Mouse (Mus musculus) right cerebral cortex, postnatal 25 days (tissue): ENCODE data around the gene Ift88.
"Not testable (repeated sequence)": the region's sequence is repeated elsewhere in the genome, so short reads cannot be mapped to it uniquely, and the experiment has no call there.

Experiments
- DNase-seq: peaks from one replicate; pipeline ENCODE4 v3.0.0; 2022

Ift88 gene

DNA sequence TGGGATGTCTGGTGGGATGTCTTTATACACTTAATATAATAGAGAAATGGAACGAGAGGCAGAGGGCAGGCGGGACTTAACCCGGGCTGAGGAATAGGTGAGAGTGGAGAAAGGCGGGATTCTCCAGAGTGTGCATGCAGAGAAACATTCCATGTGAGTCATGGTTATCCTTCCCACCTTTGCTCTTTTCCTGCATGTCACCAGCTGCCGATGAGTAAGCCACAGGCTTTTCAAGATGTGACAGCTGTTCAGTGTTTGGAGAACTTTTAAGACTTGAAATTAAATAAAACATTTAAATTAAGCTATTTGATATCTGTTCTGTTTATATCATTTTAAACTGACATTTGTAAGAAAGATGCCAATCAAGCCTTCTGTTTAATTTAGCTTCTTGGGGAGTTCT lies 36.0 kb downstream of the Ift88 start:
- no peak for DNase-seq

- DNase-seq: not testable (repeated sequence)
These were observed 36.5 kb downstream of the Ift88 start for GRCm38 (mm10) chr14:57460326-57460725.

GRCm38 (mm10) chr14:57462871-57463270 lies 39.0 kb downstream of the Ift88 start:
- no peak for DNase-seq

DNA sequence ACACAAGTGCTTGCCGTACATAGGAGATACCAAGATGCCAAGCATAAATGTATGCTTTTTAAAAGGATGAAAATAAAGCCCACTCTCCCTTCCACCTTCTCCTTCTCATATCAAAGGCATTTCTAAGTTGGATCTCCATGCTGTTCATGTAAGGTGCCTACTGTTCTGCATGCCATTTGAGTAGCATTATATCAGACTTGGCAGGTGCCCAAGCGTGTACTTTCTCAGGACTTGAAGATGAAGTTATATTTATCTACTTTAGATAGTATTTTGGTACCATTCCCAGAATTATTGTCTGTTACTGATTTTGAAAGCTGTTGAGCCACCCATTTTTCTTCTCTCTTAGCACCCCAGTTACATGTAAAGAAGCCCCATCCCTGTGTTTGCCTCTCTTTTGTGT lies 51.2 kb downstream of the Ift88 start:
- DNase-seq: peak; percentile 36

GRCm38 (mm10) chr14:57482262-57482661 lies 58.4 kb downstream of the Ift88 start:
- DNase-seq: no peak

GRCm38 (mm10) chr14:57484183-57484582 lies 60.3 kb downstream of the Ift88 start:
- DNase-seq: no peak

DNA sequence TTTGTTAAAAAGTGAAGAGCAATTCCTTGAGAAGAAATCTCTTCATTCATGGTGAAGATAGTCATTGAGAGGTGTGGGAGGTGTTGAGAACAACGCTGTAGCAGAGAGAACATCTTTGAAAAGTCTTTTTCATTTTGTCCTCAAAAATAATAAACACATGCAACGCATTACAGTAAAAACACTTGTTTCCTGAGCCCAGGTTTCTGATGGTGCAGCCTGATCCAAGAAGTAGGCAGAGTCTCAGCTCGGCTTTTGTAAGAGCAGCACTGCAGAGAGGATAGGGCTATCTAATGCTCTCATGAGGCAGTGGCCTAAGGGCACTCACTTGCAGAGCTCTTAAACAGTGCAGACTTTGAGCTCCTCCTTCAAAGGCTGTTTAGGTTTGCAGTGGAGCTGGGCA lies 65.8 kb downstream of the Ift88 start:
- no peak for DNase-seq

DNA sequence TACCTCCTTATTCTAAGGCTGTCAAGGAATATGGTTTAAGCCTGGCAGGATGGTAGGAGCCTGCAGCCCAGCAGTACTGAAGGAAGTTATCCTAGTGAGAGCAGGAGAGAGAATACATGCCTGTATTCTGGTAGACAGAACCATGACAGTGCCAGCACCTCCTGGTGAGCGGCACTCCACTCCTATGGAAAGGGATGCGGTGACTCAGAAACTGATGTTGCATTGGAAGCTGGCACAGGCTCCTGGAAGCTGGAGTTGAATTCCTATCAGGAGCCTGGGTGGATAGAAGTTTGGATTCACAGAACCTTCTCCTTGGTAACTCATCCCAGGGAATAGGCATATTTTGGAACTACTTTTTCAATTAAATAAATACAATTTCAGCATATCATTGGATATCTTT lies 70.0 kb downstream of the Ift88 start:
- DNase-seq: no peak

- DNase-seq: no peak
These were observed 79.9 kb downstream of the Ift88 start for GRCm38 (mm10) chr14:57503729-57504128.

DNA sequence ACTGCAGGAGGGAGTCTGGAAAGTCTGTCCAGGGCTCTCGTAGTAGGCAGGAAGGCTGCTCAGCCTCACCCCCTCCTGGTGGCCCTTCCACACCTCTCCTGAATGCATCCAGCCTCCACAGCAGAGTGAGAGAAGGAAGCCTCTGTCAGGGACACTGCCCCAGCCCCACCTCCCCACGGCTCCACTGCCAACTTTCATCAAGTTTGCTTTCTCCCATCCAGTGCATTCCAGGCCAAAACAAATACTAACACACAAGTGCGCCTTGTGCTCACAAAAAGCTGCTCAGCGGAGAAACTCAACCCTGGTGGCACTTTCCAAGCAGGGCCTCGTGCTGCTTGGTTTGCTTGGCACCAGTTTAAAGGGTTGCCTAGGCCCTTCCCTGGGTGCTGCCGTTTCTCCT lies 85.7 kb downstream of the Ift88 start:
- no peak for DNase-seq

- DNase-seq: no peak
These were observed 91.4 kb downstream of the Ift88 start for GRCm38 (mm10) chr14:57515156-57515762.

- peak; percentile 34 for DNase-seq
These were observed 93.1 kb downstream of the Ift88 start for GRCm38 (mm10) chr14:57517001-57517400.

GRCm38 (mm10) chr14:57523762-57524161 lies 99.9 kb downstream of the Ift88 start:
- no peak for DNase-seq

GRCm38 (mm10) chr14:57524671-57525387 lies 101.0 kb downstream of the Ift88 start, which contains the start of gene Il17d:
TSS of gene Il17d (plus strand) at chr14:57524777.
- peak; percentile 49 for DNase-seq

- DNase-seq: peak; percentile 81
These were observed 101.7 kb downstream of the Ift88 start for GRCm38 (mm10) chr14:57525388-57526049.

DNA sequence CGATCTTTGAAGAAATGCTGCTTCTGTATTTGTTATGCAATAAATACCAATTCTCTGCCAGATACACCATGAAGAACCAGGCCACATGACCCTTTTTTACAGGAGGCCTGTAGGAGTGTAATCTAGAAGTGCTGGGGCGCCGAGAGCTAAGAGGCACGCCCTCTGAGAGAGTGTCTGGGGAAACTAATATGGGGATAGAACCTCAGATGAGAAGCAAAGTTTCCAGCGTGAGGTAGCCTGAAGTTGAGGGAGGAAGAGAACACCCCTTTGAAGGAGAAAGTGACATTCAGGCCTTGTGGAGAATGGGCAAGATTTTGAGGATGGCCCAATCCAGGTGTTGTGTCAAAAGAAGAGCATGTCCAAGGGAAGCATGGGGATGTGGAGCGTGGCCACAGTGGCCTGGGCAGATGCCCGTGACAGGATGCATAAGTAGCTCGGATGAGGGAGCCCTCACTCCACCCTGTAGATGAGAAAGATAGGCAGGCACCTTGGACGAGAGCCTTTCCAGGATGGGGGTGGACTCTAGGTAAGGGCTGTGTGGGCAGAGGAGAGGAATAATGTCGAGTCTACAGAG lies 102.3 kb downstream of the Ift88 start:
- DNase-seq: no peak

GRCm38 (mm10) chr14:57527122-57527521 lies 103.3 kb downstream of the Ift88 start:
- no peak for DNase-seq

GRCm38 (mm10) chr14:57527598-57527997 lies 103.7 kb downstream of the Ift88 start:
- DNase-seq: no peak

GRCm38 (mm10) chr14:57529086-57529785 lies 105.4 kb downstream of the Ift88 start:
- DNase-seq: peak; percentile 75

GRCm38 (mm10) chr14:57529786-57530515 lies 106.1 kb downstream of the Ift88 start:
- DNase-seq: no peak

DNA sequence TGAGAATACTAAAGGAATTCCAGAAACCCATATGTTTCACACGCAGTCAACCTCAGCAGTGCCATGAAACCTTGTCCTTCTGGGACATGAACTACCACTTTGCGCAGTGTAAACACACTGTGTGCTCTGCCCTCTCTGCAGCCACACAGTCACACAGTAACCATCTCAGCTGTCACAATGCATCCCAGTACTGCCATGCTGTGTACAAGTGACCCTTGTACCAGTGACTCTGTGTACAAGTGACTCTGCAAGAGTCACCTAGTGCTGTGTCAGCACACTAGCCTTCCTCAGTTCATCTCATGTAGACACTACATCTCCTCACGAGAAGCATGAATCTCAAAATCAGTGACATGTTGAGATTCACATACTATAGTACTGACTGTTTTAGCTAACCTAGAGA lies 108.7 kb downstream of the Ift88 start:
- no peak for DNase-seq

DNA sequence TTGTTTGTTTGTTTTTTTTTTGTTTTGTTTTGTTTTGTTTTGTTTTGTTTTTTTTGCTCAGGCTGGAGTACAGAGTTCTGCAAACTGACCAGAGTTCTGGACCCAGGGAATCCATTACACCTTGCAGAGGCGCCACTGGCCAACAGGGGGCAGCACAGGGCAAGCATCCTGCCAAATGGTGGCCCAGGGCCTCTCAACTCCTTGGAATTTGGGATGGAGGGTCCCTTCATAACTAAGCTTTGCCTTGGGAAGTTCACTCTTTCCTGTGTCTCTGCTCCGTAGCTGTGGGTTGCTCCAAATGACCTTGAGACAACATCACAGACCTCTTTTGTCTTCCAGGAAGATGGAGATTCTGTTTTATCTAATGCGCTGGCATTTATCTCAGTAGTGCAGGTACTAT lies 109.4 kb downstream of the Ift88 start:
- no peak for DNase-seq
